ENCODE assay signal across 13 mouse cellular contexts in genomic region chr8:122430058-122430636, GRCm38 (mm10). TPM values are rescaled to one million over a fixed set of nuclear protein-coding genes. Genes with fewer than 3 reads are reported as not detected.
DNase-seq lines count a peak whose midpoint lies in the region; ATAC-seq and TF ChIP-seq lines count a peak whose summit lies in the region.
"Had no signal": no experiment of that assay in that cellular context is flagged by ENCODE, and none has a peak within 500 bp of the region (broad histone marks: within the 10 kb centered on the region; RNA-seq: fewer than 3 reads in every experiment).

No protein-coding gene starts in this region.

- no peak overlapping the region for H3K9ac ChIP-seq in heart, embryonic 11.5 days (ENCODE audit: low read depth, low read length)
- H3K9ac ChIP-seq in kidney, postnatal 0 days (ENCODE audit: low read depth, low read length): 0 out of 2 replicates have a peak overlapping the region, but pooled peaks have one; percentile 35
- H3K9ac ChIP-seq: heart, embryonic 12.5 days; limb, embryonic 15.5 days had no signal

- H3K4me1 ChIP-seq in heart, embryonic 11.5 days (ENCODE audit: control insufficient read depth, insufficient read depth, low read length): peaks cover 13% of the 10 kb centered on the region; the same call in 1 of the 2 replicates
- peaks cover 23% of the 10 kb centered on the region for H3K4me1 ChIP-seq in kidney, postnatal 0 days (replicated peaks; ENCODE audit: insufficient read depth, low read length)

- H3K4me3 ChIP-seq in heart, embryonic 11.5 days (ENCODE audit: low read depth, low read length): no peak overlapping the region
- H3K4me3 ChIP-seq in kidney, postnatal 0 days (replicated peaks; ENCODE audit: low read depth, low read length): no peak overlapping the region
- no peak overlapping the region for H3K4me3 ChIP-seq in gastrocnemius, adult 2 months
- H3K4me3 ChIP-seq: heart, embryonic 12.5 days; limb, embryonic 15.5 days had no signal

- TF ChIP-seq CTCF in kidney, postnatal 0 days (IDR thresholded peaks at IDR 0.05; ENCODE audit: low read depth): no peak
- no peak for TF ChIP-seq CTCF in gastrocnemius, adult 2 months (IDR thresholded peaks at IDR 0.05)

- H3K27ac ChIP-seq in heart, embryonic 11.5 days (ENCODE audit: low read depth, low read length): no peak overlapping the region
- peak overlapping the region; percentile 78 for H3K27ac ChIP-seq in kidney, postnatal 0 days
- H3K27ac ChIP-seq in gastrocnemius, adult 2 months: no peak overlapping the region; the same call in 1 of the 2 replicates
- H3K27ac ChIP-seq: limb, embryonic 15.5 days had no signal

- intact Hi-C loops in left cerebral cortex, postnatal 4 days (cut with DNase I): no loop called here
- intact Hi-C loops in gastrocnemius, adult 2 months (cut with DNase I): no loop called here

- DNase-seq in heart, adult 11 months: peak; percentile 98
- DNase-seq in CD4-positive helper T cell, adult 2 months (ENCODE audit: low read depth, low spot score): peak; percentile 32
- peak; percentile 19 for DNase-seq in kidney, postnatal 0 days (ENCODE audit: low spot score)
- DNase-seq in monocyte, adult 2 months (ENCODE audit: low read depth in 1 of 2, low spot score in 2 of 2): peak; percentile 80 to 85
- DNase-seq in left cerebral cortex, postnatal 4 days: no peak
- DNase-seq in gastrocnemius, adult 2 months: no peak
- no peak for DNase-seq in right cerebral cortex, postnatal 36 days (ENCODE audit: low spot score in 2 of 2)
- DNase-seq: cerebellum, adult 8-10 months had no signal

- no peak for ATAC-seq in heart, embryonic 11.5 days (replicated peaks; ENCODE audit: insufficient number of reproducible peaks, low FRiP score, low TSS enrichment)
- ATAC-seq in kidney, postnatal 0 days (replicated peaks; ENCODE audit: low FRiP score, low read depth): no peak

- WGBS in heart, embryonic 11.5 days (ENCODE audit: insufficient replicate concordance): 75% methylated on average over 10 of the region's 10 CpGs
- 60% methylated on average over 10 of the region's 10 CpGs for WGBS in kidney, postnatal 0 days

- H3K27me3 ChIP-seq in heart, embryonic 11.5 days (ENCODE audit: control insufficient read depth, insufficient read depth, low read length): no peaks in the 10 kb centered on the region
- H3K27me3 ChIP-seq in kidney, postnatal 0 days (ENCODE audit: insufficient read depth, low read length): no peaks in the 10 kb centered on the region
- H3K27me3 ChIP-seq: heart, embryonic 12.5 days; limb, embryonic 15.5 days had no signal

- H3K36me3 ChIP-seq in heart, embryonic 11.5 days (ENCODE audit: control insufficient read depth, insufficient read depth, low read length): no peaks in the 10 kb centered on the region; the same call in 1 of the 2 replicates
- H3K36me3 ChIP-seq in kidney, postnatal 0 days (ENCODE audit: insufficient read depth, low read length): no peaks in the 10 kb centered on the region

- H3K9me3 ChIP-seq in heart, embryonic 11.5 days (replicated peaks; ENCODE audit: control insufficient read depth, low read length): no peaks in the 10 kb centered on the region
- H3K9me3 ChIP-seq in kidney, postnatal 0 days (replicated peaks; ENCODE audit: low read length): no peaks in the 10 kb centered on the region
- H3K9me3 ChIP-seq: heart, embryonic 12.5 days; limb, embryonic 15.5 days had no signal

- no peak overlapping the region for H3K4me2 ChIP-seq in heart, embryonic 11.5 days
- peak overlapping the region; percentile 18; the same call in 1 of the 2 replicates for H3K4me2 ChIP-seq in kidney, postnatal 0 days (ENCODE audit: low read length)
- H3K4me2 ChIP-seq: heart, embryonic 12.5 days; limb, embryonic 15.5 days had no signal

RNA-seq across cellular contexts. Expression of gene Cyba, which starts 2.6 kb away (rescaled TPM):
- 169 and 174 TPM in 2 replicates for polyA plus RNA-seq in heart, embryonic 11.5 days (2014; fragmentation: Nextera tagmentation; extraction: Ambion mirVana)
- 647 and 704 TPM in 2 replicates for polyA plus RNA-seq in kidney, postnatal 0 days (2015; fragmentation: Nextera tagmentation; extraction: Ambion mirVana)
- total RNA-seq in left cerebral cortex, postnatal 4 days (2021): 10 to 100 TPM in 1 of 2 experiments, 1 to 10 TPM in 1; 8.8 to 10.1 TPM
- total RNA-seq in gastrocnemius, adult 2 months (2021): 1 to 10 TPM; 6.7 to 7.7 TPM

RNA-seq across cellular contexts. Expression of gene Il17c, which starts 8.3 kb away (rescaled TPM):
- not detected in 2 replicates for polyA plus RNA-seq in heart, embryonic 11.5 days (2014; fragmentation: Nextera tagmentation; extraction: Ambion mirVana)
- polyA plus RNA-seq in kidney, postnatal 0 days (2015; fragmentation: Nextera tagmentation; extraction: Ambion mirVana): not detected in 2 replicates
- under 1 TPM in 1 of 2 experiments, not detected in 1; 0.52 TPM for total RNA-seq in left cerebral cortex, postnatal 4 days (2021)
- total RNA-seq in gastrocnemius, adult 2 months (2021): not detected
- polyA plus RNA-seq: heart, embryonic 12.5 days; intestine, embryonic 14.5 days had no signal

RNA-seq across cellular contexts. Expression of gene Mvd, which starts 13.1 kb away (rescaled TPM):
- 28.0 and 29.0 TPM in 2 replicates for polyA plus RNA-seq in heart, embryonic 11.5 days (2014; fragmentation: Nextera tagmentation; extraction: Ambion mirVana)
- 31.2 and 36.3 TPM in 2 replicates for polyA plus RNA-seq in kidney, postnatal 0 days (2015; fragmentation: Nextera tagmentation; extraction: Ambion mirVana)
- total RNA-seq in left cerebral cortex, postnatal 4 days (2021): 10 to 100 TPM; 68.7 to 78.2 TPM
- total RNA-seq in gastrocnemius, adult 2 months (2021): 1 to 10 TPM; 5.1 to 6.4 TPM

RNA-seq across cellular contexts. Expression of gene Snai3, which starts 30.4 kb away (rescaled TPM):
- polyA plus RNA-seq in heart, embryonic 11.5 days (2014; fragmentation: Nextera tagmentation; extraction: Ambion mirVana): 3.0 and 4.2 TPM in 2 replicates
- polyA plus RNA-seq in kidney, postnatal 0 days (2015; fragmentation: Nextera tagmentation; extraction: Ambion mirVana): 0.67 and 1.0 TPM in 2 replicates
- not detected for total RNA-seq in left cerebral cortex, postnatal 4 days (2021)
- total RNA-seq in gastrocnemius, adult 2 months (2021): 10 to 100 TPM; 11.3 TPM
- polyA plus RNA-seq: neural tube, embryonic 11.5 days had no signal

RNA-seq across cellular contexts. Expression of gene Rnf166, which starts 45.7 kb away (rescaled TPM):
- 28.1 and 34.4 TPM in 2 replicates for polyA plus RNA-seq in heart, embryonic 11.5 days (2014; fragmentation: Nextera tagmentation; extraction: Ambion mirVana)
- polyA plus RNA-seq in kidney, postnatal 0 days (2015; fragmentation: Nextera tagmentation; extraction: Ambion mirVana): 44.0 and 44.5 TPM in 2 replicates
- 10 to 100 TPM; 21.8 to 24.1 TPM for total RNA-seq in left cerebral cortex, postnatal 4 days (2021)
- total RNA-seq in gastrocnemius, adult 2 months (2021): 10 to 100 TPM; 30.4 to 32.6 TPM

Comparison
In these comparisons a context has a peak if more than half of its experiments do, and no peak if none do; other contexts are left out.
1. DNase-seq: peak in heart, adult 11 months (single experiment), CD4-positive helper T cell, adult 2 months (single experiment), kidney, postnatal 0 days (single experiment) and monocyte, adult 2 months (2 of 2); none in left cerebral cortex, postnatal 4 days (single experiment), gastrocnemius, adult 2 months (single experiment) and right cerebral cortex, postnatal 36 days (0 of 2).
2. RNA of gene Mvd, which starts 13.1 kb away (total RNA-seq): 68.7 to 78.2 TPM in left cerebral cortex, postnatal 4 days; 5.1 to 6.4 TPM in gastrocnemius, adult 2 months; every median in the first group is over 4 times any median in the second.